15 mouse cellular contexts compared by ENCODE assay signal in the genomic region with DNA sequence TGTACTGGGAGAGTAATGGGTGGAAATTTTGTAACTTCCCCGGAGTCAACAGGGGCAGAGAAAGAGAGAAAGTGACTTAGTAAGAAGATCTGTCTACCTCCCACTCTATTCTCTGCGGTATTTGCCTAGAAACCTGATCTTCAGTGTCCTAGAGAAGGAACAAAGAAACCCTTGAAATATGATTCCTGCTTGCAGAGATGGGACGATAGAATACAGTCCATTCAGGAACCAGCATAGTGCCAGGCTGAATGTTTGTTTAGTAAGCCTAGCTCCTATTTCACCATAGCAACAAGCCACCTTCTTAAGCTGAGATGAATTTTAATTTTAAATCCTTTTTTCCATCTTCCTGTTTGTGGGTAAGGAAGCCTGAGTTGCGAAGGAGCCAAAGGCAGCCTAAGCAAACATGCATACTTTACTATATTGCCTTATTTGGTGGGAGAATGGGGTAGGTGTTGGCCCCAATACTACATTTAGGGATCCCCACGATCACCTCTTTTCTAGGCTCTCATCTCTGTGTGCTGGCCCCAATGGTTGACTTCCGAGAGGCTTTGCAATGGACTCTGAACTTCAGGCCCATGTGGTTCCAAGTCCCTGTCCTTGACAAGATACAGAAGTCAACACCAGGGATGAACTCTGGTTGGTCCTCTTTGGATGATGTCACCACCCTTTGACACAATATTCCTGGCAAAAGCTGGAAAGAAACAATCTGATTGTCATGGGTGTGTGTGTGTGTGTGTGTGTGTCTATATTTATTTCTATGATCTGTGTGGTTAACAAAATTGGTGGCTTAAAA. TPM values are rescaled to one million over a fixed set of nuclear protein-coding genes. Genes with fewer than 3 reads are reported as not detected.
DNase-seq lines count a peak whose midpoint lies in the region; ATAC-seq lines count a peak whose summit lies in the region.
"Had no signal": no experiment of that assay in that cellular context is flagged by ENCODE, and none has a peak within 500 bp of the region (broad histone marks: within the 10 kb centered on the region; RNA-seq: fewer than 3 reads in every experiment).

No protein-coding gene starts in this region.

- H3K4me3 ChIP-seq in forebrain, embryonic 14.5 days (ENCODE audit: low read depth, low read length), result no peak overlapping the region
- H3K4me3 ChIP-seq in forebrain, embryonic 13.5 days, result no peak overlapping the region
- no peak overlapping the region for H3K4me3 ChIP-seq in liver, embryonic 16.5 days (ENCODE audit: low read depth, low read length)
- no peak overlapping the region for H3K4me3 ChIP-seq in liver, embryonic 12.5 days
- H3K4me3 ChIP-seq in limb, embryonic 10.5 days, result no peak overlapping the region
- H3K4me3 ChIP-seq: neural tube, embryonic 13.5 days had no signal

- no peaks in the 10 kb centered on the region for H3K9me3 ChIP-seq in forebrain, embryonic 14.5 days (replicated peaks; ENCODE audit: control insufficient read depth, low read length)
- no peaks in the 10 kb centered on the region for H3K9me3 ChIP-seq in forebrain, embryonic 13.5 days (replicated peaks)
- H3K9me3 ChIP-seq in liver, embryonic 16.5 days (replicated peaks; ENCODE audit: control insufficient read depth, low read length), result no peaks in the 10 kb centered on the region
- no peaks in the 10 kb centered on the region for H3K9me3 ChIP-seq in liver, embryonic 12.5 days (replicated peaks)
- H3K9me3 ChIP-seq in limb, embryonic 10.5 days (replicated peaks), result no peaks in the 10 kb centered on the region
- H3K9me3 ChIP-seq: neural tube, embryonic 13.5 days had no signal

- no peaks in the 10 kb centered on the region for H3K27me3 ChIP-seq in forebrain, embryonic 14.5 days (replicated peaks; ENCODE audit: control insufficient read depth, insufficient read depth, low read length)
- no peaks in the 10 kb centered on the region for H3K27me3 ChIP-seq in forebrain, embryonic 13.5 days
- no peaks in the 10 kb centered on the region for H3K27me3 ChIP-seq in liver, embryonic 16.5 days (ENCODE audit: control insufficient read depth, insufficient read depth, low read depth, low read length)
- H3K27me3 ChIP-seq in liver, embryonic 12.5 days (replicated peaks), result no peaks in the 10 kb centered on the region
- H3K27me3 ChIP-seq in limb, embryonic 10.5 days (ENCODE audit: low read depth, poor library complexity, severe bottlenecking), result no peaks in the 10 kb centered on the region
- H3K27me3 ChIP-seq: neural tube, embryonic 13.5 days had no signal

- peak; percentile 4 for DNase-seq in forebrain, embryonic 14.5 days (ENCODE audit: low spot score)
- DNase-seq in embryo, embryonic 10 days (ENCODE audit: low spot score), result peak; percentile 78
- no peak for DNase-seq in limb, embryonic 10.5 days (ENCODE audit: low spot score)
- DNase-seq in gastrocnemius, adult 18-20 months (ENCODE audit: low spot score), result no peak
- DNase-seq: adrenal gland, postnatal 36 days; cerebellum, adult 9-10 months; heart, postnatal 10 days; kidney, postnatal 36 days; lung, postnatal 14 days; right cerebral cortex, postnatal 14 days had no signal

- no peak overlapping the region for H3K27ac ChIP-seq in forebrain, embryonic 14.5 days (ENCODE audit: low read depth, low read length)
- H3K27ac ChIP-seq in forebrain, embryonic 13.5 days, result no peak overlapping the region
- H3K27ac ChIP-seq in liver, embryonic 16.5 days (ENCODE audit: low read length), result no peak overlapping the region
- no peak overlapping the region for H3K27ac ChIP-seq in liver, embryonic 12.5 days
- peak overlapping the region; percentile 34; the same call in 1 of the 2 replicates for H3K27ac ChIP-seq in limb, embryonic 10.5 days
- H3K27ac ChIP-seq: neural tube, embryonic 13.5 days had no signal

- H3K4me2 ChIP-seq in forebrain, embryonic 14.5 days (ENCODE audit: low read length), result no peak overlapping the region
- H3K4me2 ChIP-seq in forebrain, embryonic 13.5 days, result no peak overlapping the region
- no peak overlapping the region for H3K4me2 ChIP-seq in liver, embryonic 16.5 days (ENCODE audit: low read depth, low read length)
- H3K4me2 ChIP-seq in liver, embryonic 12.5 days, result no peak overlapping the region
- H3K4me2 ChIP-seq: neural tube, embryonic 13.5 days had no signal

- H3K36me3 ChIP-seq in forebrain, embryonic 14.5 days (ENCODE audit: control insufficient read depth, insufficient read depth, low read length), result no peaks in the 10 kb centered on the region
- no peaks in the 10 kb centered on the region for H3K36me3 ChIP-seq in forebrain, embryonic 13.5 days (ENCODE audit: poor library complexity, severe bottlenecking)
- H3K36me3 ChIP-seq in liver, embryonic 16.5 days (ENCODE audit: control insufficient read depth, insufficient read depth), result no peaks in the 10 kb centered on the region
- no peaks in the 10 kb centered on the region for H3K36me3 ChIP-seq in liver, embryonic 12.5 days
- no peaks in the 10 kb centered on the region for H3K36me3 ChIP-seq in limb, embryonic 10.5 days
- H3K36me3 ChIP-seq: neural tube, embryonic 13.5 days had no signal

- no peak for ATAC-seq in forebrain, embryonic 14.5 days
- no peak for ATAC-seq in forebrain, embryonic 13.5 days
- 0 out of 2 replicates have a peak, but pooled peaks have one; percentile 13 for ATAC-seq in liver, embryonic 16.5 days (ENCODE audit: low read depth)
- ATAC-seq in liver, embryonic 12.5 days, result no peak
- ATAC-seq in granulocyte monocyte progenitor cell, adult 5-6 weeks (replicated peaks; ENCODE audit: poor library complexity, severe bottlenecking), result no peak

- H3K9ac ChIP-seq in forebrain, embryonic 14.5 days (ENCODE audit: low read length), result no peak overlapping the region
- no peak overlapping the region for H3K9ac ChIP-seq in forebrain, embryonic 13.5 days
- H3K9ac ChIP-seq in liver, embryonic 16.5 days (ENCODE audit: low read depth, low read length), result no peak overlapping the region
- H3K9ac ChIP-seq in liver, embryonic 12.5 days, result no peak overlapping the region
- H3K9ac ChIP-seq: neural tube, embryonic 13.5 days had no signal

- 51% methylated on average over 6 of the region's 6 CpGs for WGBS in forebrain, embryonic 14.5 days
- WGBS in forebrain, embryonic 13.5 days, result 42% methylated on average over 6 of the region's 6 CpGs
- 51% methylated on average over 6 of the region's 6 CpGs for WGBS in liver, embryonic 16.5 days (ENCODE audit: insufficient replicate concordance)
- 48% methylated on average over 6 of the region's 6 CpGs for WGBS in liver, embryonic 12.5 days (ENCODE audit: insufficient replicate concordance)
- WGBS in limb, embryonic 10.5 days, result 50% methylated on average over 6 of the region's 6 CpGs

- no peaks in the 10 kb centered on the region for H3K4me1 ChIP-seq in forebrain, embryonic 14.5 days (ENCODE audit: control insufficient read depth, insufficient read depth, low read length)
- no peaks in the 10 kb centered on the region for H3K4me1 ChIP-seq in forebrain, embryonic 13.5 days
- H3K4me1 ChIP-seq in liver, embryonic 16.5 days (ENCODE audit: control insufficient read depth, low read depth, low read length), result no peaks in the 10 kb centered on the region
- no peaks in the 10 kb centered on the region for H3K4me1 ChIP-seq in liver, embryonic 12.5 days
- peaks cover 14% of the 10 kb centered on the region; the same call in 1 of the 2 replicates for H3K4me1 ChIP-seq in limb, embryonic 10.5 days
- H3K4me1 ChIP-seq: neural tube, embryonic 13.5 days had no signal

RNA-seq across cellular contexts. Expression of a gene that starts 8.2 kb away (rescaled TPM):
- polyA plus RNA-seq in forebrain, embryonic 14.5 days (2014; fragmentation: Nextera tagmentation; extraction: Ambion mirVana), result 81.5 and 101 TPM in 2 replicates
- 63.4 and 76.1 TPM in 2 replicates for polyA plus RNA-seq in forebrain, embryonic 13.5 days (2015; fragmentation: Nextera tagmentation; extraction: Ambion mirVana)
- polyA plus RNA-seq in liver, embryonic 16.5 days (2015; fragmentation: Nextera tagmentation; extraction: Ambion mirVana), result 17.4 and 18.9 TPM in 2 replicates
- polyA plus RNA-seq in liver, embryonic 12.5 days (2016; fragmentation: Nextera tagmentation; extraction: Ambion mirVana), result 29.8 and 30.5 TPM in 2 replicates
- polyA plus RNA-seq in limb, embryonic 10.5 days (2016; fragmentation: Nextera tagmentation; extraction: Ambion mirVana), result 62.2 and 82.4 TPM in 2 replicates
- 1 to 10 TPM; 9.2 to 9.9 TPM for total RNA-seq in gastrocnemius, adult 18-20 months (2021)
- 11.2 and 11.8 TPM in 2 replicates for total RNA-seq in granulocyte monocyte progenitor cell, adult 5-6 weeks (2014; fragmentation: Nextera tagmentation)
- 24.3 and 37.7 TPM in 2 replicates for total RNA-seq in granulocyte monocyte progenitor cell, adult 5-6 weeks (2017)

RNA-seq across cellular contexts. Expression of a gene that starts 8.4 kb away (rescaled TPM):
- 3.4 and 3.6 TPM in 2 replicates for polyA plus RNA-seq in forebrain, embryonic 14.5 days (2014; fragmentation: Nextera tagmentation; extraction: Ambion mirVana)
- 2.8 and 3.2 TPM in 2 replicates for polyA plus RNA-seq in forebrain, embryonic 13.5 days (2015; fragmentation: Nextera tagmentation; extraction: Ambion mirVana)
- 0.63 and 0.64 TPM in 2 replicates for polyA plus RNA-seq in liver, embryonic 16.5 days (2015; fragmentation: Nextera tagmentation; extraction: Ambion mirVana)
- 1.1 and 1.7 TPM in 2 replicates for polyA plus RNA-seq in liver, embryonic 12.5 days (2016; fragmentation: Nextera tagmentation; extraction: Ambion mirVana)
- 4.1 and 4.8 TPM in 2 replicates for polyA plus RNA-seq in limb, embryonic 10.5 days (2016; fragmentation: Nextera tagmentation; extraction: Ambion mirVana)
- 1 to 10 TPM; 1.6 TPM for total RNA-seq in gastrocnemius, adult 18-20 months (2021)
- 9.0 and 9.2 TPM in 2 replicates for total RNA-seq in granulocyte monocyte progenitor cell, adult 5-6 weeks (2014; fragmentation: Nextera tagmentation)
- 10.3 and 11.4 TPM in 2 replicates for total RNA-seq in granulocyte monocyte progenitor cell, adult 5-6 weeks (2017)

Comparison
In these comparisons a context has a peak if more than half of its experiments do, and no peak if none do; other contexts are left out.
1. DNase-seq: peak in forebrain, embryonic 14.5 days (single experiment) and embryo, embryonic 10 days (single experiment); none in limb, embryonic 10.5 days (single experiment) and gastrocnemius, adult 18-20 months (single experiment).